Mouse (Mus musculus): ENCODE results near the gene Zfp760. TPM values are rescaled to one million over a fixed set of nuclear protein-coding genes. Genes with fewer than 3 reads are reported as not detected.
A peak's percentile ranks its signal among the peaks of the same experiment; 100 is the strongest.

Zfp760 gene
- polyA plus RNA-seq, 1 experiment from 2014 or later: 18.9 TPM

DNA sequence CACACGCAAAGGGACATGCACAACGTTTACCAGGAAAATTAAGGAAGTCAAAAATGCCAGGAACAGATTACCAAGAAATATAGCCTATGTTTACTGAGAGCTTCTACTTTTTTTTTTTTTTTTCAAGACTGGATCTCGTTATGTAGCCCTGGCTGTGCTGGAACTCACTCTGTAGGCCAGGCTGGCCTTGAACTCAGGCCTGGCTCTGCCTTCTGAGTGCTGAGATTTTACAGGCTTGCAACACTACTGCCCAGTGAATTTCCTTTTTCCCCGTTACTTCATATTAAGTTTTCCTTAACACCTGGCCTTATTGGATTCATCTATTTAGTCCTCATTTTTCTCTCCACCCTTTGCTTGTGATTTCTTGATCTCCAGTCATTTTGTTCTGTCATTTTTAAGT is 25.5 kb downstream of the Zfp760 start:
- Histone ChIP-seq H3K4me1 (replicated peaks) (peaks cover 8% of the 10 kb centered on the region), H3K4me2 (peak overlapping the region; percentile 55), H3K27me3 (no peaks in the 10 kb centered on the region), H3K36me3 (peaks cover 8% of the 10 kb centered on the region; the same call in 1 of the 2 replicates), H3K27ac (peak overlapping the region; percentile 89), H3K4me3 (replicated peaks) (peak overlapping the region; percentile 67), H3K9me3 (no peaks in the 10 kb centered on the region), H3K9ac (replicated peaks) (0 out of 2 replicates have a peak overlapping the region, but pooled peaks have one; percentile 72)
- 77% methylated on average over 4 of the region's 4 CpGs for WGBS
- ATAC-seq (ENCODE audit: insufficient number of reproducible peaks, insufficient read depth, low FRiP score, low TSS enrichment, low read depth): no peak

DNA sequence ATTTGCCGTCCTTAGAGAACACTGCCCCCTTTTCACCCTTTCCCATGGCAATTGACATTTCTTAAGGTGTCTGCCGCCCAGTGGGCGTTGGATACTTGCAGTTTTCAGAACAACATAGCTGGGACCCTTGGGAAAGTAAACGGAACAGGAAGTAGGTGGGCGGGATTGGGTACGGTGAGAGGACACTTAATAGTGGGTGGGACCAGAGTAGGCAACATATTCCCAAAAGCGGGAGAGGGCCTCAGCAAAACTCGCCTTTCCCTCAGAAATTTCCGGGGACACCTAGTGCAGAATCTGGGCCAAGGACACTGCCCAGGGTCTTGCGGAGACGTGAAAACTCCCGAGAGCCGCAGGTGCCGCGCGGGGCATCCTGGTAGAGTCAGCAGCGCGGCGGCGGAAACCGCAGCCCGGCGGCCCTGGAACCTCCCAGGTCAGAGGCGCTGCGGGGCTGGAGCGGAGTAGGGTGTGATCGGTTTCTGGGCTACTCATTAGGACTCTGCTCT is 26.0 kb downstream of the Zfp760 start:
- Histone ChIP-seq H3K27ac (peak overlapping the region; percentile 89), H3K36me3 (peaks cover 8% of the 10 kb centered on the region; the same call in 1 of the 2 replicates), H3K4me2 (peak overlapping the region; percentile 55), H3K9ac (replicated peaks) (peak overlapping the region; percentile 72), H3K27me3 (no peaks in the 10 kb centered on the region), H3K4me3 (replicated peaks) (peak overlapping the region; percentile 67), H3K4me1 (replicated peaks) (peaks cover 8% of the 10 kb centered on the region), H3K9me3 (no peaks in the 10 kb centered on the region)
- ATAC-seq (ENCODE audit: insufficient number of reproducible peaks, insufficient read depth, low FRiP score, low TSS enrichment, low read depth): peak; percentile 96
- WGBS: under 1% methylated on average over 27 of the region's 27 CpGs

DNA sequence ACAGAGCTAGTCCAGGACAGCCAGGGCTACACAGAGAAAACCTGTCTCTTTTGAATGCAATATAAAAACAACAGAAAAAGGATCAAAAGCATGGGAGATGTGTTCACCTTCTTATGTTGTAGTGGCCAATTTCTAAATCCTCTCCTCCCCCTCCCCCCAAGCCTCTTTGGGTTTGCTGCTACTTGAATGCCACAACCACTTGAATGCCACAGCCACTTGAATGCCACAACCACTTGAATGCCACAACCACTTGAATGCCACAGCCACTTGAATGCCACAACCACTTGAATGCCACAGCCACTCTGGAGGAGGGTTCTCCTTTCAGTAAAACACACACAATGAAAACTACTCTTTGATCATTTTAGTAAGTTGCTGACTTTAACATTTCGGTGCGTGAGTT is 45.2 kb downstream of the Zfp760 start:
- 85% methylated on average over 2 of the region's 2 CpGs for WGBS
- Histone ChIP-seq H3K27me3 (peaks cover 4% of the 10 kb centered on the region; the same call in 1 of the 2 replicates), H3K4me1 (replicated peaks) (peaks cover 7% of the 10 kb centered on the region; the same call in 1 of the 2 replicates), H3K9ac (replicated peaks) (no peak overlapping the region), H3K36me3 (peaks cover 3% of the 10 kb centered on the region; the same call in 1 of the 2 replicates), H3K9me3 (no peaks in the 10 kb centered on the region), H3K4me3 (replicated peaks) (no peak overlapping the region), H3K4me2 (no peak overlapping the region), H3K27ac (no peak overlapping the region)
- no peak for ATAC-seq (ENCODE audit: insufficient number of reproducible peaks, insufficient read depth, low FRiP score, low TSS enrichment, low read depth)

DNA sequence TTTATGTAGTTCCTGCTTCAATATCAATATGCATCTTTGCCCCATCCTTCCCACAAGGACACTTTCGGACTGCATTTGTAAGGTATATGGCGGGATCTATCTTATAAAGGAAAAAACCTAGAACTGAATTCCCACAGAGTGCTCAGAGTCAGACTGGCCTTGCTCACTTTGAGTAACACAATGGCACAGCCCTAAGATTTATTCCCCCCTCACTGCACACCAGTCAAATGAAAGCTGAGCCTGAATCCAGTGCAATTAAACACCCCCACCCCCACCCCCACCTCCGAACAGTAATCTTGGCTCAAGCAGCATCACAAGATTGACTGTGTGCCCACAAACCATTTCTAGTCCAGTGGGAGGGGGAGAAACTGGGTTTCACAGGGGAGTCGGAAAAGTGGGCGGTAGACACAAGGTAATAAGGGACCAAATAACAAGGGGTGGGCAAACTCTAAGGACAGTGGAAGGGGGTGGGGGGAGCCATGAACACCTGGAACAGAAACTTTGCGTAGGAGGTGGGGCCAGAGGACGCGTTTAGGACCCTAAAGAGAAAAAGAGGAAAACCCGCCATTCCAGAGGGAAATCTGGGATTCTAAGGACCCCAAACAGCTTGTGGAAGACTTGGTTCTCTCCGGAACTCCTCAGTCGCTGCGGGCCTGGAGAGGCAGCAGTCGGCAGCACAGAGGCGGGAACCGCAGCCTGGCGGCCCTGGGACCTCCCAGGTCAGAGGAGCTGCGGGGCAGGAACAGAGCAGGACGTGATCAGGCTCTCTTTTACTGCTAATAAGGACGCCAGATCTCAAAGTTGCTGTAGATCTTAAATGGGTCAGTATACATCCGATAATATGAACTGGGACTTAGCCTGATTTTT is 46.0 kb downstream of the Zfp760 start:
- peak overlapping the region; percentile 41 for H3K4me3 ChIP-seq (replicated peaks)
- no peak for ATAC-seq (ENCODE audit: insufficient number of reproducible peaks, insufficient read depth, low FRiP score, low TSS enrichment, low read depth)
- no peaks in the 10 kb centered on the region for H3K36me3 ChIP-seq
- H3K27ac ChIP-seq: no peak overlapping the region
- H3K4me1 ChIP-seq (replicated peaks): peaks cover 7% of the 10 kb centered on the region; the same call in 1 of the 2 replicates
- peak overlapping the region; percentile 65 for H3K4me2 ChIP-seq
- H3K27me3 ChIP-seq: peaks cover 4% of the 10 kb centered on the region; the same call in 1 of the 2 replicates
- no peaks in the 10 kb centered on the region for H3K9me3 ChIP-seq
- WGBS: 12% methylated on average over 20 of the region's 20 CpGs
- peak overlapping the region; percentile 56 for H3K9ac ChIP-seq (replicated peaks)

DNA sequence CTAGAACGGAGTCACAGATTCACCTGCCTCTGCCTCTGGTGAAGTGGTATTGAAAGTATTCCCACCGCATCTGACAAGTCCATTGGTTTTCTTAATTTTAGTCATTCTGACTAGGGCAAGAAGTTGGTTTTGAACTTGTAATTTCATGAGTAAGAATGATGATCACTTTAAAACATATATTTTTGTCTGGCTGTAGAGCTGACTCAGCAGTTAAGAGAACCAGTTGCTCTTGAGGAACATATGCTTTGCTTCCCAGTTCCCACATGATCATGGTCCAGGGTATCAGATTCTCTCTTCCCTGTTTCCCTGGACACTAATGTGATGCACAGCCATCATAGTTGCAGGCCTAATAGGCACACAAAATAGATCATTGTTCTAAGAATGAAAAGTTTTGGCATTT is 62.8 kb downstream of the Zfp760 start:
- Histone ChIP-seq H3K4me2 (no peak overlapping the region), H3K4me1 (replicated peaks) (no peaks in the 10 kb centered on the region), H3K27me3 (no peaks in the 10 kb centered on the region), H3K9ac (replicated peaks) (no peak overlapping the region), H3K27ac (no peak overlapping the region), H3K9me3 (no peaks in the 10 kb centered on the region; the same call in 1 of the 2 replicates), H3K36me3 (no peaks in the 10 kb centered on the region), H3K4me3 (replicated peaks) (no peak overlapping the region)
- 89% methylated on average over 2 of the region's 2 CpGs for WGBS
- no peak for ATAC-seq (ENCODE audit: insufficient number of reproducible peaks, insufficient read depth, low FRiP score, low TSS enrichment, low read depth)

Other genes with a start within 250 kb of the Zfp760 start
- 9.6 TPM in 2 replicates for gene Zfp53, start 218.7 kb upstream of the Zfp760 start, polyA plus RNA-seq (2016; fragmentation: Nextera tagmentation; extraction: Ambion mirVana)
- 3.2 and 4.0 TPM in 2 replicates for gene Zfp52, start 172.2 kb upstream of the Zfp760 start, polyA plus RNA-seq (2016; fragmentation: Nextera tagmentation; extraction: Ambion mirVana)
- 12.2 and 13.5 TPM in 2 replicates for gene Zfp948, start 140.7 kb upstream of the Zfp760 start, polyA plus RNA-seq (2016; fragmentation: Nextera tagmentation; extraction: Ambion mirVana)
- gene Zfp983, start 57.1 kb upstream of the Zfp760 start, polyA plus RNA-seq (2016; fragmentation: Nextera tagmentation; extraction: Ambion mirVana): 5.2 and 7.1 TPM in 2 replicates
- 7.6 and 9.0 TPM in 2 replicates for gene Gm10226, start 15.9 kb upstream of the Zfp760 start, polyA plus RNA-seq (2016; fragmentation: Nextera tagmentation; extraction: Ambion mirVana)
- gene Zfp229, start 23.1 kb downstream of the Zfp760 start, polyA plus RNA-seq (2016; fragmentation: Nextera tagmentation; extraction: Ambion mirVana): 10.3 and 10.9 TPM in 2 replicates
- 7.9 and 8.1 TPM in 2 replicates for gene Zfp820, start 138.0 kb downstream of the Zfp760 start, polyA plus RNA-seq (2016; fragmentation: Nextera tagmentation; extraction: Ambion mirVana)
- 8.1 and 9.1 TPM in 2 replicates for gene Zfp995, start 202.2 kb downstream of the Zfp760 start, polyA plus RNA-seq (2016; fragmentation: Nextera tagmentation; extraction: Ambion mirVana)

Measured in limb, embryonic 12.5 days (tissue).